Mouse (Mus musculus): Measurements from ENCODE around the gene Sdad1. TPM values are rescaled to one million over a fixed set of nuclear protein-coding genes. Genes with fewer than 3 reads are reported as not detected.
"Not testable (repeated sequence)": the region's sequence is repeated elsewhere in the genome, so short reads cannot be mapped to it uniquely, and the experiment has no call there.

Sdad1 gene
- 5.1 and 10.0 TPM in 2 replicates for polyA plus RNA-seq (2012; ENCODE audit: insufficient read depth, low replicate concordance)

- Histone ChIP-seq H3K27me3 (replicated peaks) (no peaks in the 10 kb centered on the region), H3K4me1 (peaks cover 67% of the 10 kb centered on the region), H3K4me3 (replicated peaks) (peak within 1 kb of the TSS; percentile 96), H3K36me3 (replicated peaks; ENCODE audit: low read length) (peaks cover 27% of the 10 kb centered on the region), H3K9me3 (no peaks in the 10 kb centered on the region)
- TF ChIP-seq FLI1 (IDR thresholded peaks at IDR 0.05; ENCODE audit: low read length) (0 out of 2 replicates have a peak, but pooled peaks have one; percentile 56), GATA1 (IDR thresholded peaks at IDR 0.05; ENCODE audit: borderline replicate concordance, low read length) (no peak)
Observed at GRCm38 (mm10) chr5:92309681-92310511, at the start of gene Sdad1. TSS of gene Sdad1 (minus strand) at chr5:92310479.

GRCm38 (mm10) chr5:92358767-92359455, 48.6 kb upstream of the Sdad1 start:
- TF ChIP-seq GATA1 (IDR thresholded peaks at IDR 0.05; ENCODE audit: borderline replicate concordance, low read length) (no peak), FLI1 (IDR thresholded peaks at IDR 0.05; ENCODE audit: low read length) (no peak)
- H3K4me3 ChIP-seq (replicated peaks) = no peak overlapping the region

GRCm38 (mm10) chr5:92358033-92358432, 47.8 kb upstream of the Sdad1 start:
- Histone ChIP-seq H3K36me3 (replicated peaks; ENCODE audit: low read length) (no peaks in the 10 kb centered on the region), H3K4me1 (peaks cover 18% of the 10 kb centered on the region), H3K4me3 (replicated peaks) (no peak overlapping the region), H3K27me3 (replicated peaks) (peaks cover 32% of the 10 kb centered on the region), H3K9me3 (no peaks in the 10 kb centered on the region)
- TF ChIP-seq FLI1 (IDR thresholded peaks at IDR 0.05; ENCODE audit: low read length) = no peak
- no peak for TF ChIP-seq GATA1 (IDR thresholded peaks at IDR 0.05; ENCODE audit: borderline replicate concordance, low read length)

More at GRCm38 (mm10) chr5:92358767-92359455, 48.6 kb upstream of the Sdad1 start:
- H3K36me3 ChIP-seq (replicated peaks; ENCODE audit: low read length) = no peaks in the 10 kb centered on the region
- H3K9me3 ChIP-seq = no peaks in the 10 kb centered on the region
- H3K27me3 ChIP-seq (replicated peaks) = peaks cover 33% of the 10 kb centered on the region
- H3K4me1 ChIP-seq = peaks cover 16% of the 10 kb centered on the region

- peaks cover 34% of the 10 kb centered on the region for H3K4me1 ChIP-seq
- H3K36me3 ChIP-seq (replicated peaks; ENCODE audit: low read length) = no peaks in the 10 kb centered on the region
- H3K9me3 ChIP-seq = no peaks in the 10 kb centered on the region
- peak overlapping the region; percentile 90 for H3K4me3 ChIP-seq (replicated peaks)
- TF ChIP-seq FLI1 (IDR thresholded peaks at IDR 0.05; ENCODE audit: low read length) (no peak), GATA1 (IDR thresholded peaks at IDR 0.05; ENCODE audit: borderline replicate concordance, low read length) (no peak)
- peaks cover 18% of the 10 kb centered on the region for H3K27me3 ChIP-seq (replicated peaks)
Observed at GRCm38 (mm10) chr5:92353517-92353916, 43.2 kb upstream of the Sdad1 start.

GRCm38 (mm10) chr5:92352716-92353115, 42.4 kb upstream of the Sdad1 start:
- Histone ChIP-seq H3K27me3 (replicated peaks) (peaks cover 21% of the 10 kb centered on the region), H3K4me3 (replicated peaks) (peak overlapping the region; percentile 90), H3K4me1 (peaks cover 38% of the 10 kb centered on the region)
- H3K9me3 ChIP-seq; H3K36me3 ChIP-seq (replicated peaks; ENCODE audit: low read length): not testable (repeated sequence)

- H3K36me3 ChIP-seq (replicated peaks; ENCODE audit: low read length) = no peaks in the 10 kb centered on the region
- H3K9me3 ChIP-seq = no peaks in the 10 kb centered on the region
- H3K4me1 ChIP-seq = peaks cover 44% of the 10 kb centered on the region
- TF ChIP-seq GATA1 (IDR thresholded peaks at IDR 0.05; ENCODE audit: borderline replicate concordance, low read length) = no peak
- no peak for TF ChIP-seq FLI1 (IDR thresholded peaks at IDR 0.05; ENCODE audit: low read length)
- H3K27me3 ChIP-seq (replicated peaks) = peaks cover 20% of the 10 kb centered on the region
- H3K4me3 ChIP-seq (replicated peaks) = no peak overlapping the region
Observed at GRCm38 (mm10) chr5:92349731-92350130, 39.5 kb upstream of the Sdad1 start.

- H3K27me3 ChIP-seq (replicated peaks) = peaks cover 26% of the 10 kb centered on the region
- H3K4me1 ChIP-seq = peaks cover 39% of the 10 kb centered on the region
- no peaks in the 10 kb centered on the region for H3K9me3 ChIP-seq
- peak within 1 kb of the TSS; percentile 85 for H3K4me3 ChIP-seq (replicated peaks)
- TF ChIP-seq FLI1 (IDR thresholded peaks at IDR 0.05; ENCODE audit: low read length) (no peak), GATA1 (IDR thresholded peaks at IDR 0.05; ENCODE audit: borderline replicate concordance, low read length) (no peak)
- no peaks in the 10 kb centered on the region for H3K36me3 ChIP-seq (replicated peaks; ENCODE audit: low read length)
Observed at GRCm38 (mm10) chr5:92348794-92349413, 38.6 kb upstream of the Sdad1 start, which contains the start of gene Cxcl10. TSS of gene Cxcl10 (minus strand) at chr5:92348889.

GRCm38 (mm10) chr5:92345006-92345405, 34.7 kb upstream of the Sdad1 start:
- Histone ChIP-seq H3K9me3 (no peaks in the 10 kb centered on the region), H3K4me3 (replicated peaks) (no peak overlapping the region), H3K36me3 (replicated peaks; ENCODE audit: low read length) (no peaks in the 10 kb centered on the region), H3K4me1 (peaks cover 28% of the 10 kb centered on the region), H3K27me3 (replicated peaks) (peaks cover 30% of the 10 kb centered on the region)
- no peak for TF ChIP-seq FLI1 (IDR thresholded peaks at IDR 0.05; ENCODE audit: low read length)

- no peak for TF ChIP-seq GATA1 (IDR thresholded peaks at IDR 0.05; ENCODE audit: borderline replicate concordance, low read length)
- TF ChIP-seq FLI1 (IDR thresholded peaks at IDR 0.05; ENCODE audit: low read length) = no peak
- Histone ChIP-seq H3K27me3 (replicated peaks) (peaks cover 20% of the 10 kb centered on the region), H3K36me3 (replicated peaks; ENCODE audit: low read length) (no peaks in the 10 kb centered on the region), H3K4me1 (no peaks in the 10 kb centered on the region), H3K4me3 (replicated peaks) (no peak overlapping the region), H3K9me3 (no peaks in the 10 kb centered on the region)
Observed at GRCm38 (mm10) chr5:92340606-92341005, 30.3 kb upstream of the Sdad1 start.

Measured in megakaryocyte, embryonic 14.5 days (primary cell).